Mouse (Mus musculus): Measurements from ENCODE around the gene Pdcd1.
"Not testable (repeated sequence)": the region's sequence is repeated elsewhere in the genome, so short reads cannot be mapped to it uniquely, and the experiment has no call there.

Pdcd1 gene

GRCm38 (mm10) chr1:94052373-94052772, at the start of gene Pdcd1:
TSS of gene Pdcd1 (minus strand) at chr1:94052553.
- DNase-seq = no peak

GRCm38 (mm10) chr1:94091788-94092187, 39.4 kb upstream of the Pdcd1 start:
- no peak for DNase-seq

GRCm38 (mm10) chr1:94086311-94086898, 34.1 kb upstream of the Pdcd1 start:
- DNase-seq = no peak

- DNase-seq = no peak
Measured at GRCm38 (mm10) chr1:94085324-94086105, 33.2 kb upstream of the Pdcd1 start.

- no peak for DNase-seq
Measured at GRCm38 (mm10) chr1:94081761-94082160, 29.4 kb upstream of the Pdcd1 start.

- DNase-seq = no peak
Measured at GRCm38 (mm10) chr1:94081191-94081590, 28.8 kb upstream of the Pdcd1 start.

GRCm38 (mm10) chr1:94080718-94081117, 28.4 kb upstream of the Pdcd1 start:
- no peak for DNase-seq

GRCm38 (mm10) chr1:94078835-94079440, 26.6 kb upstream of the Pdcd1 start:
- DNase-seq = peak; percentile 84 to 87

GRCm38 (mm10) chr1:94078314-94078713, 26.0 kb upstream of the Pdcd1 start:
- DNase-seq = no peak

- no peak for DNase-seq
Measured at GRCm38 (mm10) chr1:94076702-94077101, 24.3 kb upstream of the Pdcd1 start.

GRCm38 (mm10) chr1:94074756-94075155, 22.4 kb upstream of the Pdcd1 start:
- no peak for DNase-seq

GRCm38 (mm10) chr1:94058281-94058680, 5.9 kb upstream of the Pdcd1 start:
- DNase-seq = not testable (repeated sequence)

GRCm38 (mm10) chr1:94057401-94057800, 5.0 kb upstream of the Pdcd1 start:
- no peak for DNase-seq

GRCm38 (mm10) chr1:94055966-94056365, 3.6 kb upstream of the Pdcd1 start:
- DNase-seq = no peak

- no peak for DNase-seq
Measured at GRCm38 (mm10) chr1:94054481-94054880, 2.1 kb upstream of the Pdcd1 start.

- DNase-seq = peak in 1 of 2 experiments; percentile 12
Measured at GRCm38 (mm10) chr1:94053530-94054216, 1.3 kb upstream of the Pdcd1 start.

- no peak for DNase-seq
Measured at GRCm38 (mm10) chr1:94051104-94051503, 1.2 kb downstream of the Pdcd1 start.

GRCm38 (mm10) chr1:94046544-94046943, 5.8 kb downstream of the Pdcd1 start:
- no peak for DNase-seq

- DNase-seq = no peak
Measured at GRCm38 (mm10) chr1:94045559-94045958, 6.8 kb downstream of the Pdcd1 start.

- DNase-seq = no peak
Measured at GRCm38 (mm10) chr1:94040391-94040790, 12.0 kb downstream of the Pdcd1 start.

GRCm38 (mm10) chr1:94034984-94035743, 17.2 kb downstream of the Pdcd1 start:
- peak; percentile 87 to 90 for DNase-seq

GRCm38 (mm10) chr1:94033075-94033602, 19.2 kb downstream of the Pdcd1 start:
- DNase-seq = no peak
